Mouse (Mus musculus) monocyte, adult 2 months (primary cell): ENCODE measurements at regions not wholly inside any gene's neighbourhood (a gene's known extent, or its start where the extent isn't known, plus 50 kb on each side); places are given as distances from the start of the nearest gene placed in this dataset.

Experiments
- DNase-seq, 2 experiments: peaks; one replicate each; pipeline ENCODE4 v3.0.0; 2022; ENCODE audit warnings: low spot score in 2 of 2, low read depth in 1 of 2

DNA sequence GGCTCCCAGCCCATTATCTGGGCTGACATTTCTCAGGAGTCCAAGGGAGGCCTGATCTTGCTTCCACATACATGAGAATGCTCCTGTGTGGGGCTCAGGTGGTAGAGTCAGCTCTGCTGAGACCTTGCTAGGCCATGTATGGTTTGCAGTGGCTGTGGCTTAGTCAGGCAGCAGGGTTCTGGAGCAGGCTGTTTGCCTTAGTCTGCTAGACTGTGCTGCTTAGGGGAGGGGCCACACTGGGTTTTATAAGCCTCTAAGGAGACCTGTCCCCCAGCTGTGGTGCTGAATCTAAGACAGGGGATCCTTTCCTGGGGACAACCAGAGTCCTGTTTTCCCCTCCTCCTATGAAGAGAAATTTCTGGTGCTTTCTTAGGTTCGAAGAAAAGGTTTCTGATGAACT is 199.4 kb upstream of the Slc30a5 start:
- no peak for DNase-seq

DNA sequence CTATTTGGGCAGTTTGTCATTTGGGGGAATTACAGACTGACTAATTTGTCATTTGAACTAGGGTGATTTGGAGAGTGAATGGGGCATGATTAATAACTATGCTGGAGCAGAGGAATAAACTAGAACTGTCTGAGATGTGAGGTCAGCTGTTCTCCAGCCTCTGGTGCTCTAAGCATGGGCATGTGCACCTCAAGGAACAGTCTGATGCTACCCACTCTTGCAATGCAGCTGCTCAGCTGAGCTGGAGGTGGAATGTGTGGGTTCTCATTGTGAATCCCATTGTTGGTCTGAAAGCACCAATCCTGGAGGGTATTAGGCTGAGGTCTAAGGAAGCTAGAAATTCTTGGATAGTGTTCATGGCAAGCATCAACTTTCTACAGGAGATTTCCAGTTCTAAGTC is 192.8 kb upstream of the Slc30a5 start:
- no peak for DNase-seq

DNA sequence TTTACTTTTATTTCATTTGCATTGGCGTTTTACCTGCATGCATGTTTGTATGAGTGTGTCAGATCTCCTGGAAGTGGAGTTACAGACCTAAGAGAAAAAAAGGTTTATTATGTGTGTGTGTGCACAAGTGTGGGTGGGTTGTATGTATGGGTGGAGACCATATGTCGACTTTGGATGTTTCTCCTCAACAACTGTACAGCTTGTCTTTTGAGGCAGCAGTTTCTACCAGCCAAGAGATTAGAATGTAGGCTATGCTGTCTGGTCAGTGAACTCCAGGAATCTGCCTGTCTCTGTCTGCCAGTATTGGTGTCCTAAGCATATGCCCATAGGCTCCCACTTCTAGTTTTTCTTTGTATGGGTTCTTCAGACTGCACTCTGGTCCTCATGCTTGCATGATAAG is 192.3 kb upstream of the Slc30a5 start:
- DNase-seq = no peak

DNA sequence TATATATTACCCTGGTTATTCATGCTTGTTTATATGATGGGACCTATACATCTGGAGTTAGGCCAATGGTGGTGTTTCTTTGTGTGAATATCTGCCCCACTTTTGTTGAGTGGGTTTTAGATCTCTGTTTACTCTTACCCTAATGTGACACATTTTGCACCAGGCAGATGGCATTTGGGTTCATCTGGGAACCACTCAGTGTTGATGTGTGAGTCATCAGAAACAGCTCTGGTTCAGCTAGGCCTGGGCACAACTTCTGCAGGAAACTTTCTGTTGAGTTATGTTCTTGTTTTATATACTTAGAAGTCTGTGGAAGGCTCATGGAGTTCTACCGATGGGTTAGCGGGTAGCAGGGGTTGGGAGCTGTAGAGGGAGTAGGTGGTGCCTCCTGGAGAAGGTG is 191.7 kb upstream of the Slc30a5 start:
- DNase-seq = no peak

DNA sequence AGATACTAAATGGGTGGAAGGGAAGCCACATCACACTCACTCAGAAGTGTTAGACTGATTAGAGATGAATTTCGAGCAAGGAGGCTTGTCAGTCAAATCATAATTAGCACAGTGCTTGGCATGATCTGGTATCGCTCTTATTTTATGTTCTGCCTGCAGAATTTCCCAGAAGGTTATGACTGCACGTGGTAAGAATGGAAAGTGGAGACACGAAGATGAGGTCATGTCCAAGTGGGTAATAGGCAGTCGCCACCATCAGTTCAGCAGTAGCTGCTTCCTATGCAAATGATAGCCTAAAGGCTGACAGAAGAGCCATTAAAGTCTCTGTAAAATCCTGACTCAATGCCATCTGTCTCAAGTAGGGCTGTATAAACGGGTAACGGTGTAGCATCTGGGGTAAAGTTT is 186.0 kb upstream of the Slc30a5 start:
- DNase-seq = no peak

DNA sequence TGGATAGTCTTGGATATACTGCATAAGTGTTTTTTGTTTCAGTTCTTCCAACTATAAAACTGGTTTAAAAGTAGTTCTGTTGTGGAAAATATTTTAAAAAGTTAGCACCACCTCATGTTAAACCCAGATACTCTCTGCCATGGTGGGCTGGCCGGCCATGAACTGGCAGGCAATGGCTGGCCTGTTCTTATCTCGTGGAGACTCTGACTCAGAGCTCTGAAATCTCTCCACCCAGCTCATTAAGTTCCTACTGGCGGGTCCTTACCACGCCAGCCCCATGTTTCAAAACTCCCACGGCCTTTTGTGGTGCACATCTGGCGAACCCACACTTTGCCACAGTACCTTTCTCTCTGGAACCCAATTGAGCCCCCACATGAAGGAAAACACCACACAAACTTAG is 183.8 kb upstream of the Slc30a5 start:
- no peak for DNase-seq

DNA sequence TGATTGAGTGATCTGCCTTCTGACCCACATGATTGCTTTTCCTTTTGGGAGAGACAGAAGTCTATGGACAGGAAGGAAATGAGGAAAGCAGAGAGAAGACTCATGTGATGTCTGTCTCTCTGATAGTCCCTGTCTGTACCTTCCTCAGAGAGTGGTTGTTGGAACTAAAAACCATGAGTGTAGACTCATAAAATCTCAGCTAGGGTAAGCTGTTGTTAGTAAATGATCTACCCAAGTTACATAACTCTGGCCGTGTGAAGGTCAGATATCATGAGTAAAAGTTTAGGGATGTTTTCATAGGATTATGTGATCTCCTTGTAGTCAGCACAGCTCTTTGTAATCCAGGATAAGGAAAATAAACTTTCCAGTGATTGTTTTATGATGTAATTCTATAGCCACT is 183.0 kb upstream of the Slc30a5 start:
- no peak for DNase-seq

DNA sequence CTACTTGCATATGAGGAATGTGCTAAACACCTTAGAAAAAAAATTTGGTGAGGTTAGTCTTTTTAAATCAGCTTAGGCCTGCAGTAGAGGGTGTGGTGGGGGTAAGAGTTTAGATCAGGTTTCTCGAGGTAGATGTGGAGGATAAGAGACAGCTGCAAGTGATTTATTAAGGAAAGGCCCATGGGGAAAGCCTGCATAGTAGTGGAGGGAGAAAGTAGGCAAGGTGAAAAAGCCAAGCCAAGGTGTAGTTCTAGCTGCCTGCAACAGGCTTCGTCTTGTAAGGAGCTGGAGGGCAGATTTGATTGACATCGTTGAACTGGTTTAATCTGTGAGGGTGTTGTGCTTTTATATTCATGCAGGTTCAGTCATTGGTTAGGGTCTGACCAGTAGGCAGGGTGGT is 182.2 kb upstream of the Slc30a5 start:
- no peak for DNase-seq

DNA sequence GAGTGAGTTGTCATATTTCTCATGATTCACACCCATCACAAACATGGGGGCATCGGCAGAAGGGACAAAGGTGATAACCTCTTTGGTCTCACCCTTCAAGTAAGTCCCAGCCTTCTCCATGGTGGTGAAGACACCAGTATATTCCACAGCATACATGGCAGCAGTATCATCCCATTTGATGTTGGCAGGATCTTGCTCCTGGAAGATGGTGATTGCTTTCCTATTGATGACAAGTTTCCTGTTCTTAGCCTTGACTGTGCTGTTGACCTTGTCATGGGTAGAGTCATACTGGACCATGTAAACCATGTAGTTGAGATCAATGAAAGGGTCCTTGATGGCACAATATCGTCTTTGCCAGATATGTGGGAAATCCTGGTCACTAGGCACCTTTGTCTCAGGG is 180.4 kb upstream of the Slc30a5 start:
- no peak for DNase-seq

DNA sequence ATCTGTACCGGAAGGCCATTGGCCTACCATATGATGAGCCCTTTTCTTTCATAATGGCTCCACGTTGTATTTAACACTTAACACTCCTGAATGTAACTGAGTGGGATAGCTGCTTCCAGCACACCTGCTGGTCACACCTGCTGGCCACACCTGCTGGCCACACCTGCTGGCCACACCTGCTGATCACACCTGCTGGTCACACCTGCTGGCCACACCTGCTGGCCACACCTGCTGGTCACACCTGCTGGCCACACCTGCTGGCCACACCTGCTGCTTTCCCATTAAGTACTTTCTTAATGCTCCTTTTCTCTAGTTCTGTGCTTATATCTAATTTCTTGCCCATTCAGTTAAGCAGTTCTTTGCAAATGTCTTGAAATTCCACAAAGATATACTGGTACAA is 157.4 kb upstream of the Slc30a5 start:
- DNase-seq = no peak

DNA sequence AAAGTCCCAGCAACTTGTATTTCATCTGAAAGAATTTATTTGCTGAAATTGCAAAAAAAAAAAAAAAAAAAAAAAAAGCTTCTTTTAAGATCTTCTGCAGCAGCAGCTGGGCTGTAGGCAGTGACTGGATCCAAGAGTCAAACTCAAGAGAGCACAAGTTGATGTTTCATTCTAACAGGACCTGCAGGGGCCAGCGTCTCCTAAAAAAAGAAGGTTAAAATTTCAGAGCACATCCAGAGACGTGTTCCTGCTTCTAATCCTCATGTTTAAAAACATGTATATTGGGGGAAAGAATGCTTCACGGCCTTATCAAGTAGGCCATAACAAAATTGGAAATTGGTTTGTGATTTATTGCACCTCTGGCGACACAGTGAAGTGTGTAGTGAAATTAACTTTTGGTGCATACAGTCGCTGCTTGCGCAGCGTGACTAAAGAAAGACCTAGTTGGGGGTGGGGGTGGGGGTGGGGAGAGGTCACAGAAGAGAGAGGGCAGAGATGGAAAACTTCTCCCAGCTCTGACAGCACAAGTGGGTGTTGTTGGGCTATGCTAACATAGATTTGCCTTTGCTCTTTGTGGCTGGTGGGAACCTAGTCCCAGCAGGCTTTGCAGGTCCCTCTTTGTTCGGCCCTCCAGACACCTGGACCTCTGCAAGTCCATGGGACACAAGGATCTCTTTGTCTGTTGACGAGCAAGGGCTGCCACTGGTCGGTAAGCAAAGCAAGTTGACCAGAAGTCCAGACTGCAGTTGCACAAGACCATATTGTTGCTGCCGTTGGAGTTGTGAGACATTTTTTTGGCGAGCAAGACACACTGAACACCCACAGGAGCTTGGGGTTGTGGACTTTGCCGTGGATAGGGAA is 155.7 kb upstream of the Slc30a5 start:
- no peak for DNase-seq

DNA sequence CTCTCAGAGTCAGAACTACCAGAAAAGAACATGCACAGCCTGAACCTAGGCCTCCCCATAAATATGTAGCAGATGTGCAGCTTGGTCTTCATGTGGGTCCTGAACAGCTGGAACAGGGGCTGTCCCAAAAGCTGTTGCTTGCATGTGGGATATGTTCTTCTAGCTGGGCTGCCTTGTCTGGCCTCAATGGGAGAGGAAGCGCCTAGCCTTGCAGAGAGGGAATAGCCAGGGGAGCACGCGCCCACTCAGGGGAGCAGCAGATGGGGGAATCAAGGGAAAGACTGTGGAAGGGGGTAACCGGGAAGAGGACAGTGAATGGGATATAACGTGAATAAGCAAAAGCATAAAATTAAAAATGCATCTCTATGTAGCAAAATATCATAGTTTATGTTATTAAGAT is 154.9 kb upstream of the Slc30a5 start:
- no peak for DNase-seq

DNA sequence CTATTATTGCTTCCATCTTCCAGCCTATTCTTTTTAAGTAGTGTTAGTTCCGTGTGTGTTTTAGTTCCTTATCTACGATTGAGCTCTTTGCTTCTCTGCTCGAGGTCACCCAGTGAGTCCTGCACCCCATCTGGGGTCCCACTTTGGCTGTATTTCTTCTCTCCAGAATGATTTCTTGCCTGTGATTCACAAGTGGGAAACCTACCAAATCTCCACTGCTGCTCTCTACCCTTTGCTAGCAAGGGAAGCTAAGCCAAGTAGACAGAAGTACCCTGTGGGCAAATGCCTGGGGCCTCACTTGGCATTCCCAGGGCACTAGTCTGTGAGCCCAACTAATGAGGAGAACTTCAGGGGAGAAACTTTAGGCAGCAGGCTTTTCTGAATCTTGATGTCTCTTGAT is 142.5 kb upstream of the Slc30a5 start:
- no peak for DNase-seq

DNA sequence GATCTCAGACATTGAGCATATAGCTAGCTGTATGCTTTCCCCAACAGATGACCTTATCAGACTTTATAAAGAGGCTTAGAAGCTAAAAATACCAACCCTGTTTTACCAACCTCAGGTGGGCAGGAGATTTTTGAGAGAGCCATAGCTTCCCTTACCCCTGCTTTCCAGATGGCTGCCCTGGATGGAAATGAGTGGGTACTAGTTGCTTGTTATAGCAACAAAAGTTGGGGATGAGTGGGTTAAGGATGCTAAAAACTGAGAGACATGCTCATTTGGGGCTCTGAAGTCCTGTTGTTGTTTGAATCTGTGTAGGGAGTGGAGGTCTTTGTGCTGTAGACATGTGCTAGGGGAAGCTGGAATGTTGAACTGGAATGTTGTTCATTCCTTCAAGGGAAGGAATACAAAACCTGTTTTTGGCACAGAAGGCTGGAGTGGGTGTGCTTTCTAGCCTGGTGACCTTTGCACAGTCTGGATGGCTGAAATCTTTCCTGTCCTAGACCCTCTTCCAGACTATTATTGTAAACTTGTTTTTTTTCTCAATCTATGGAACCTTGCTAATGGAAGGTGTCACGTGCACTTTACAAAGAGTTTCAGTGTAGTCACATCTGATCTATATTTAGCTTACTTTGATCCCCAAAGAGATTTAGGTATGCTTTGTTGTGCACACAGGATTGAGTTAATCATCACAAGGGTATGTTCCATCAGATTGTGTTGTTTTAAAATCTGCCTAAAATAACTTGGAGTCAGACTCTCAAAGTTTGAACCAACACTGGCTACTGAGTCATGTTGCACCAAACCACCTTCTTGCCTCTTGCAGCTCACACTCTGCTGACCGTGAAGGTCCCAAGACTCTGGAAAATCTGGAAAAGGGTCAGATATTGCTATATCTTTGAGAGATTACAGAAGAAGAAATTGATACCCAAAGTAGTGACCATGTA is 138.1 kb upstream of the Slc30a5 start:
- no peak for DNase-seq

DNA sequence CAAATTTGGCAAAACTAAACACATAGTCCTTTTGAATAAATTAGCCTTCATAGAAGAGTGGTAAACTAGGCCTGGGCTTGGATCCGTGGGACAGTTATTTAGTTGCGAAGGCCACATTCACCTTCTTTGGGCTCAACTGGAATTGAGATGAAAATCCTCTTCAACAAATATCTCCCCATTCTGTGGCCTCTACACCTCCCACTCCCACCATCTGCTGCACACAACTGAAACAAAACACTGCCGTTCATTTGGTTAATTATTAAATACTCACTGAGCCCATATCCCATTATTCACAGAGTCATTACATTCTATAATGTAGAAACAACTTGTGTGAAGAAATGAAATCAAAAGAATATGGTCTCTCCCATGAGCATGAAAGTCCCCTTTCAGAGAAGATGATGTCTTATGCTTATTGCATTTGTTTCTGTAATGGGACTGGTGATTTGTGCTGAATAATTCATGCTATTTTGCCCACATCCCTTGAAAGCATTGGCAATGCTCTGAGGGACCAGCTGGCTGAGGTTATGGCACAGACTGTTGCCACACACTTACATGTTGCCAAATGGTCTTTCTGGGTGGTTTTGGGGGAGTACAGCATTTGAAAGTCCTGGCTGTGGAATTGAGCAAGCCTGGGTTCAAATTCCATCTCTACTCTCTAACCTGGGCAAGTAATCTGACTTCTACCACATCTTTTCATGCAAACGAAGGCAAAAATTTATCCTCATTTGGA is 129.7 kb upstream of the Slc30a5 start:
- no peak for DNase-seq

DNA sequence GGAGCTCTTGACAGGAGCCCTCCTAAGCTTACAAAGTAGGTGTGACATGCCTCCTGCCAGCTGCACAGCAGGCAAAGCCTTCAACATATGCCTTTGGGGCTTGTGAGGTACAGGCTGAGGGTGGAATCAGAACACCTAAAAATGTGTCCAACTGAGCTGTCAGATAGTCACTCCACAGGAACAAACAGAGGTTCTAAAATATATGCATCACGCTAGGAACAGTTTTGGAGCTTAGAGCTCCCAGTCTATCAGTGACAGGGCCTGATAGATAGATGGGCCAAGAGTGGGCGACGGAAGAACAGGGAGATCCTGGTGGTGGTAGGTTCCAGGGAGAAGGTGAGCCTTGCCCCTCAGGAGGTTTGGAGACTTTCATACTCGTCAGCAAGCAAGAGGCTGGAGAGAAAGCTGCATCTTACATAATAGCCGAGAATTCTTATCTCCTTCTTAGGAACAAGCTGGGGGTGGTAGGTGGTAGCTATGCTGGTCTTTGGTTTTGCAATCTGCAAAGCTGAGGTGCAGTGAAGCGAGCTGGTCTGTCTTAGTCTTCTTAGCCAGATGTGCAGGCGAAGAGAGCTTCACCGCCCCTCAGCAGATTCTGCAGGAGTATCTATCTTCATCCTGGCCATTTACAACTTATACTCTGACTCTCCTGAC is 121.5 kb upstream of the Slc30a5 start:
- DNase-seq = no peak

DNA sequence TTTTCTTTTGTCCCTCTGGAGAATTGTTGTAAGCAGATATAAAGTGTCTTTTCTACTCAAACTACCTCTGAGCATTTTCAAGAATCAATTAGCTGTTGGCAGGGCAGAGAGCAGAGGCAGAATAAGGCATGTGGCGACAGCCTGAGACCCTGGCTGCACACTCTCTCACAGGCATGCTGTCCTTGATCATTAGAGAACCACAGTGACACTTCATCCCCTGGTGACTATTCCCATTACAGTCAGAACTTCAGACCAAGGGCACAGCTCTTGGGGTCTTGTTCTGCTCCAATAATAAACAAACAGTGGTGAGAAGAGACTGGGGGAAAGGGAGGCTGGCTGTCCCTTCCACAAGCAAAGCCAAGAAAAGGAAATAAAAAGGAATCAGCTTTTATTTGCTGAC is 120.9 kb upstream of the Slc30a5 start:
- no peak for DNase-seq

DNA sequence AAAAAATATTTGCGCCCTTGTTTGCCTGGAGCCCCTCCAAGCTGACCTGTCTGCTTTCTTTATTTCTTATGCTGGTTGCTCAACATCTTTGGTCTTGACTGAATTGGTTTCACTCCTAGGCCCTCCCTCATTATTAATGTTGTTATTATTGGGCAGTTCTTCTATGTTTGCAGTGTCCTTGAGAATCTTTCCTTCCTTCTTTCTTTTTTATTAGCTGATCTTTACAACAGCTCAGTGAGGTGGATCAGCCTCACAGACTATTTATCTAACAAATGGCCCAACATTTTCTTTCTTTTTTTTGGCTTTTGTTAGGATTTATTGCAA is 117.9 kb upstream of the Slc30a5 start:
- no peak for DNase-seq

DNA sequence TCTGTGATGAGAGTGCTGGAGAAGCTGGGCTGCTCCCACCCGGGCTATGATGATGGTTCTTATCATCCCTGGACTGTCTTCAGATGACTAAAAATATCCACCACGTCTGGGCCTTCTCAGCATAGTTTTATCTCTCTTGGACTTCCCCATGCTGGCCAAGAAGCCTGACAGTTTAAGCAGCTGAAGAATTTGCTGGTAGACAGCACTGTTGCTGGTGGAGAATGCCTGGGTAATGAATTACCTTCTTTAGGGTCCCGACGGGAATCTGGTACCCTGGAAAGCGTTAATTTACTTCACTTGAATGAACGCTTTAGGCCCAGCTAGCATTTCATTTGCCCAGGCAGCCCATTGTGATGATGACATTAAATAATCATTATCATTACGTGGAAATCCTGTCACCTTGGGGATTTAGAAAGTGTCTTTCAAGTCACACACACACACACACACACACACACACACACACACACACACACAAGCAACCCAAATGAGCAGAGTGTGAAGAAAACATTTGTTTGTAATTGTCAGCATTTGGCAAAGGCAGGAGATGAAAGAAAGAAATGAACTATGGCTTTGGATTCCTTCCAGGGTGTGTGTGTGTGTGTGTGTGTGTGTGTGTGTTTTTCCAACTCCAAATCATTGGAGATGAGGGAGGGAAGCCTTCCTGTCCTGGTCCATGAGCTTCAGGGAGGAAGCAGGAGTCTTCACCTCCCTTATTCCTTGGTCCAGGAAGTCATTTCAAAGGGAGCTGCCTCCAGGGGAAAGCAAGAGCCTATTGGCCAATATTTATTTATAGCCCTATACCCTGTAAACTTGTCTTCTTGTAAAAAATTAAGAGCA is 117.3 kb upstream of the Slc30a5 start:
- no peak for DNase-seq

DNA sequence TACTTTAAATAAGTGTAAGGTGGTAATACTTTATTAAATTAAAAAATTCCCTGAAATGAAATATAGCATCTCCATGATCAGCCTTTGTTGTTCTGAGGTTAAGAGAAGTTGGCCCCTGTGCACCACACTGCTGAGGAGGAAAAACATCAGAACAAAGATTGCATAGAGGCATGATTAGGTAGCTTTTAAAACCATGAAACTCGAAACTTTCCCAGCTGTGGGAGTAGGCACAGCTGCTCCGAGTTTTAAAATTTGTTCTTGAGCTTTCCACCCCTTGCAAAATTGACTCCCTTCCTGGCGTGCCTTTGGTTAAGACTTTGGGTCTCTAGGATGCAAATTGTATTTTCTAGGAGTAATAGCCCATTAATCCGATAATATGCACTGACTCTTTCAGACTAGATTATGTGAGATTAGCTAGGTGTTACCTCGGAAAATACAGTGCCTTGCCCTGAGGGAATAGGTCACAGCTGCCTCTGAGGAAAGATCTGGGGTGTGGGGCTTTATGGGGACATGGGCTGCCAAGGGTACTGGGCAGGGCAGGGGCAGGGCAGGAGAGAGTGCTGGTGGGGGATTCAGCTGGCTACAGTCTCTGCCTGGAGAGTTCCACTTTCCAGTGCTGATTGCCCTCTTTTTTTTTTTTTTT is 110.1 kb upstream of the Slc30a5 start:
- no peak for DNase-seq
